8 mouse cellular contexts compared by ENCODE assay signal in the genomic region with DNA sequence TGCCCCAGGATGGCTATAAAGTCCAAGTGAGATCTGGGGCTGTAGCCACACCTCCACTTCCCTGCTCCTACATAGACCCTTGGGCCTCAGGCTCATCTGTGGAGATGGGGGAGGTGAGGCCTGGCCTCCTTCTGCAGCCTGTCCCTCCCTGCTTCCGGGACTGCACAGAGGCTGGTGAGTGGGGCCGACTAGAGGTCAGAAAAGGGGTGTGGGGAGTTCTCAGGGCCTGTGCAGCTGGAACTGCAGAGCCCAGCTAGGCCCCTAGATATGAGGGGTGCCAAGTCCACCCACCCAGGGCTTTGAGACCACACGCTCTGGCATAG. TPM values are rescaled to one million over a fixed set of nuclear protein-coding genes. Genes with fewer than 3 reads are reported as not detected.
DNase-seq lines count a peak whose midpoint lies in the region; ATAC-seq and TF ChIP-seq lines count a peak whose summit lies in the region.

No protein-coding gene starts in this region.

- TF ChIP-seq CTCF in lung, embryonic 14.5 days (IDR thresholded peaks at IDR 0.05; ENCODE audit: low read depth) = no peak
- no peak for TF ChIP-seq CTCF in forebrain, postnatal 0 days (IDR thresholded peaks at IDR 0.05; ENCODE audit: low read depth)
- no peak for TF ChIP-seq CTCF in kidney, postnatal 0 days (IDR thresholded peaks at IDR 0.05; ENCODE audit: low read depth)

- H3K36me3 ChIP-seq in lung, embryonic 14.5 days (ENCODE audit: insufficient read depth) = peaks cover 38% of the 10 kb centered on the region
- H3K36me3 ChIP-seq in forebrain, postnatal 0 days (ENCODE audit: insufficient read depth) = peaks cover 24% of the 10 kb centered on the region
- peaks cover 30% of the 10 kb centered on the region for H3K36me3 ChIP-seq in kidney, postnatal 0 days (ENCODE audit: insufficient read depth, low read length)
- H3K36me3 ChIP-seq in myocyte (ENCODE audit: control insufficient read depth, insufficient read depth) = peaks cover 28% of the 10 kb centered on the region

- no peak for TF ChIP-seq POLR2A in myocyte (IDR thresholded peaks at IDR 0.05; ENCODE audit: insufficient read length, low read depth)

- no peak overlapping the region for H3K9ac ChIP-seq in lung, embryonic 14.5 days
- no peak overlapping the region for H3K9ac ChIP-seq in forebrain, postnatal 0 days
- H3K9ac ChIP-seq in kidney, postnatal 0 days (ENCODE audit: low read depth, low read length) = no peak overlapping the region

- no peak overlapping the region for H3K4me2 ChIP-seq in lung, embryonic 14.5 days
- no peak overlapping the region for H3K4me2 ChIP-seq in forebrain, postnatal 0 days (ENCODE audit: low read depth)
- H3K4me2 ChIP-seq in kidney, postnatal 0 days (ENCODE audit: low read length) = no peak overlapping the region
- H3K4me2 ChIP-seq in myocyte (ENCODE audit: low read depth) = peak overlapping the region; percentile 15

- H3K27me3 ChIP-seq in lung, embryonic 14.5 days (ENCODE audit: insufficient read depth, low read length) = no peaks in the 10 kb centered on the region
- no peaks in the 10 kb centered on the region for H3K27me3 ChIP-seq in forebrain, postnatal 0 days (ENCODE audit: insufficient read depth, low read length)
- H3K27me3 ChIP-seq in kidney, postnatal 0 days (ENCODE audit: insufficient read depth, low read length) = no peaks in the 10 kb centered on the region
- H3K27me3 ChIP-seq in myocyte (ENCODE audit: control insufficient read depth, insufficient read depth, insufficient read length) = no peaks in the 10 kb centered on the region

- peak; percentile 64; the same call in 1 of the 2 replicates for ATAC-seq in lung, embryonic 14.5 days (ENCODE audit: insufficient read depth)
- ATAC-seq in forebrain, postnatal 0 days = no peak
- ATAC-seq in kidney, postnatal 0 days (replicated peaks; ENCODE audit: low FRiP score, low read depth) = peak; percentile 79

- peak; percentile 54 for DNase-seq in lung, embryonic 14.5 days
- no peak for DNase-seq in lung, postnatal 36 days
- no peak for DNase-seq in forebrain, postnatal 0 days
- DNase-seq in kidney, postnatal 0 days (ENCODE audit: low spot score) = peak; percentile 79
- no peak for DNase-seq in cerebellum, postnatal 36 days
- DNase-seq in yolk sac, embryonic 10.5 days (ENCODE audit: low spot score) = no peak
- no peak for DNase-seq in thymus, postnatal 0 days (ENCODE audit: low spot score)

- 21% methylated on average over 3 of the region's 3 CpGs for WGBS in lung, embryonic 14.5 days
- 67% methylated on average over 3 of the region's 3 CpGs for WGBS in forebrain, postnatal 0 days
- 26% methylated on average over 3 of the region's 3 CpGs for WGBS in kidney, postnatal 0 days

- H3K4me3 ChIP-seq in lung, embryonic 14.5 days (ENCODE audit: low read depth, low read length) = no peak overlapping the region
- no peak overlapping the region for H3K4me3 ChIP-seq in forebrain, postnatal 0 days (ENCODE audit: low read depth, low read length)
- H3K4me3 ChIP-seq in kidney, postnatal 0 days (replicated peaks; ENCODE audit: low read depth, low read length) = no peak overlapping the region
- no peak overlapping the region for H3K4me3 ChIP-seq in myocyte

- peak overlapping the region; percentile 86 for H3K27ac ChIP-seq in lung, embryonic 14.5 days (ENCODE audit: low read depth)
- peak overlapping the region; percentile 29; the same call in 1 of the 2 replicates for H3K27ac ChIP-seq in forebrain, postnatal 0 days (ENCODE audit: low read depth, low read length)
- H3K27ac ChIP-seq in kidney, postnatal 0 days = peak overlapping the region; percentile 81

- no peaks in the 10 kb centered on the region for H3K79me2 ChIP-seq in myocyte (ENCODE audit: control insufficient read depth, insufficient read depth)

- no peaks in the 10 kb centered on the region for H3K9me3 ChIP-seq in lung, embryonic 14.5 days (ENCODE audit: low read depth, low read length)
- no peaks in the 10 kb centered on the region for H3K9me3 ChIP-seq in forebrain, postnatal 0 days (ENCODE audit: low read length)
- H3K9me3 ChIP-seq in kidney, postnatal 0 days (replicated peaks; ENCODE audit: low read length) = no peaks in the 10 kb centered on the region

- no peak overlapping the region for H3ac ChIP-seq in myocyte (ENCODE audit: control insufficient read depth, insufficient read length)

- H3K4me1 ChIP-seq in lung, embryonic 14.5 days (ENCODE audit: insufficient read depth) = peaks cover 17% of the 10 kb centered on the region
- no peaks in the 10 kb centered on the region for H3K4me1 ChIP-seq in forebrain, postnatal 0 days (ENCODE audit: insufficient read depth)
- H3K4me1 ChIP-seq in kidney, postnatal 0 days (replicated peaks; ENCODE audit: insufficient read depth, low read length) = peaks cover 13% of the 10 kb centered on the region; the same call in 1 of the 2 replicates

TF ChIP-seq in myocyte, 11 proteins besides CTCF, POLR2A, EP300 and RAD21:
- TF ChIP-seq MYOG (IDR thresholded peaks at IDR 0.05; ENCODE audit: control insufficient read depth in 1 of 3, insufficient read depth in 1 of 3, insufficient read length in 2 of 3, low read depth in 2 of 3) = no peak
- no peak for TF ChIP-seq E2F4 (IDR thresholded peaks at IDR 0.05; ENCODE audit: insufficient read depth)
- TF ChIP-seq TCF3 (IDR thresholded peaks at IDR 0.05; ENCODE audit: insufficient read length, low read depth) = no peak
- TF ChIP-seq POLR2AphosphoS2 (IDR thresholded peaks at IDR 0.05; ENCODE audit: insufficient read length, low read depth) = no peak
- TF ChIP-seq USF1 (IDR thresholded peaks at IDR 0.05; ENCODE audit: low read depth) = no peak
- TF ChIP-seq MAX (IDR thresholded peaks at IDR 0.05; ENCODE audit: low read depth) = no peak
- no peak for TF ChIP-seq REST (IDR thresholded peaks at IDR 0.05; ENCODE audit: insufficient read depth, insufficient read length)
- no peak for TF ChIP-seq SRF (IDR thresholded peaks at IDR 0.05; ENCODE audit: control insufficient read depth, insufficient read length, low read depth)
- TF ChIP-seq CEBPB (IDR thresholded peaks at IDR 0.05; ENCODE audit: insufficient read depth, poor library complexity, severe bottlenecking) = no peak
TF ChIP-seq in myocyte: peak in this region for 0.

RNA-seq across cellular contexts. Expression of a gene that starts 21.5 kb away (rescaled TPM):
- polyA plus RNA-seq in lung, embryonic 14.5 days (2014; fragmentation: Nextera tagmentation; extraction: Ambion mirVana) = 14.0 and 15.6 TPM in 2 replicates
- 4.2 and 4.5 TPM in 2 replicates for total RNA-seq in forebrain, postnatal 0 days (2014; rRNA removed)
- 1.7 TPM in 2 replicates for polyA plus RNA-seq in forebrain, postnatal 0 days (2015; fragmentation: Nextera tagmentation; extraction: Ambion mirVana)
- 18.5 and 26.9 TPM in 2 replicates for polyA plus RNA-seq in kidney, postnatal 0 days (2015; fragmentation: Nextera tagmentation; extraction: Ambion mirVana)
- polyA plus RNA-seq in myocyte (2012; fragmentation: generic; extraction: Trizol) = 0.11 TPM
- 8.3 and 11.0 TPM in 2 replicates for polyA plus RNA-seq in thymus, postnatal 0 days (2015; fragmentation: Nextera tagmentation; extraction: Ambion mirVana)

RNA-seq across cellular contexts. Expression of a gene that starts 30.8 kb away (rescaled TPM):
- polyA plus RNA-seq in lung, embryonic 14.5 days (2014; fragmentation: Nextera tagmentation; extraction: Ambion mirVana) = 28.6 and 29.9 TPM in 2 replicates
- total RNA-seq in forebrain, postnatal 0 days (2014; rRNA removed) = 15.5 and 19.6 TPM in 2 replicates
- polyA plus RNA-seq in forebrain, postnatal 0 days (2015; fragmentation: Nextera tagmentation; extraction: Ambion mirVana) = 11.5 and 16.3 TPM in 2 replicates
- polyA plus RNA-seq in kidney, postnatal 0 days (2015; fragmentation: Nextera tagmentation; extraction: Ambion mirVana) = 26.6 and 28.3 TPM in 2 replicates
- 12.2 TPM for polyA plus RNA-seq in myocyte (2012; fragmentation: generic; extraction: Trizol)
- 34.2 and 37.7 TPM in 2 replicates for polyA plus RNA-seq in thymus, postnatal 0 days (2015; fragmentation: Nextera tagmentation; extraction: Ambion mirVana)

RNA-seq across cellular contexts. Expression of a gene that starts 43.2 kb away (rescaled TPM):
- 25.0 and 26.5 TPM in 2 replicates for polyA plus RNA-seq in lung, embryonic 14.5 days (2014; fragmentation: Nextera tagmentation; extraction: Ambion mirVana)
- 19.5 and 21.0 TPM in 2 replicates for total RNA-seq in forebrain, postnatal 0 days (2014; rRNA removed)
- polyA plus RNA-seq in forebrain, postnatal 0 days (2015; fragmentation: Nextera tagmentation; extraction: Ambion mirVana) = 12.7 and 13.8 TPM in 2 replicates
- polyA plus RNA-seq in kidney, postnatal 0 days (2015; fragmentation: Nextera tagmentation; extraction: Ambion mirVana) = 26.3 TPM in 2 replicates
- polyA plus RNA-seq in myocyte (2012; fragmentation: generic; extraction: Trizol) = 15.8 TPM
- polyA plus RNA-seq in thymus, postnatal 0 days (2015; fragmentation: Nextera tagmentation; extraction: Ambion mirVana) = 14.0 and 14.1 TPM in 2 replicates

RNA-seq across cellular contexts. Expression of a gene that starts 45.8 kb away (rescaled TPM):
- polyA plus RNA-seq in lung, embryonic 14.5 days (2014; fragmentation: Nextera tagmentation; extraction: Ambion mirVana) = 1.1 and 1.5 TPM in 2 replicates
- 10.6 and 11.0 TPM in 2 replicates for total RNA-seq in forebrain, postnatal 0 days (2014; rRNA removed)
- polyA plus RNA-seq in forebrain, postnatal 0 days (2015; fragmentation: Nextera tagmentation; extraction: Ambion mirVana) = 11.9 and 15.6 TPM in 2 replicates
- 4.2 and 4.6 TPM in 2 replicates for polyA plus RNA-seq in kidney, postnatal 0 days (2015; fragmentation: Nextera tagmentation; extraction: Ambion mirVana)
- polyA plus RNA-seq in myocyte (2012; fragmentation: generic; extraction: Trizol) = 0.16 TPM
- 7.8 and 8.1 TPM in 2 replicates for polyA plus RNA-seq in thymus, postnatal 0 days (2015; fragmentation: Nextera tagmentation; extraction: Ambion mirVana)

Comparison
In these comparisons a context has a peak if more than half of its experiments do, and no peak if none do; other contexts are left out.
1. DNase-seq: peak in lung, embryonic 14.5 days (single experiment) and kidney, postnatal 0 days (single experiment); none in lung, postnatal 36 days (single experiment), forebrain, postnatal 0 days (single experiment), cerebellum, postnatal 36 days (0 of 2), yolk sac, embryonic 10.5 days (single experiment) and thymus, postnatal 0 days (single experiment).
2. H3K27ac ChIP-seq: peak in every context shown above with its lines; median percentile 86 in lung, embryonic 14.5 days; 81 in kidney, postnatal 0 days; 29 in forebrain, postnatal 0 days.